Mouse (Mus musculus) thymus, postnatal 0 days (tissue): ENCODE measurements around the gene Smok2a. TPM values are rescaled to one million over a fixed set of nuclear protein-coding genes. Genes with fewer than 3 reads are reported as not detected.
"Not testable (repeated sequence)": the region's sequence is repeated elsewhere in the genome, so short reads cannot be mapped to it uniquely, and the experiment has no call there.

Experiments used
- DNase-seq: peaks from one replicate; pipeline ENCODE4 v3.0.0-alpha.2; 2015; ENCODE audit warnings: low spot score
- polyA plus RNA-seq: library from polyadenylated mRNA; unstranded; fragments of >200 nt; fragmentation: Nextera tagmentation; extraction: Ambion mirVana; gene quantifications from 2 replicates; pipeline ENCODE4 v1.2.1, GENCODE M21; 2015

The Smok2a gene
- polyA plus RNA-seq, 1 experiment from 2014 or later: not detected

GRCm38 (mm10) chr17:13214169-13214568 is 6.8 kb upstream of the Smok2a start:
- no peak for DNase-seq

- DNase-seq: no peak
Measured at GRCm38 (mm10) chr17:13215595-13215994, 5.4 kb upstream of the Smok2a start.

GRCm38 (mm10) chr17:13221921-13222320 is 933 bp downstream of the Smok2a start:
- DNase-seq: not testable (repeated sequence)

- not testable (repeated sequence) for DNase-seq
Measured at GRCm38 (mm10) chr17:13229957-13230356, 9.0 kb downstream of the Smok2a start, which contains the start of gene Smok2b. Gene Smok2b (plus strand): TSS chr17:13230257.

- not testable (repeated sequence) for DNase-seq
Measured at GRCm38 (mm10) chr17:13239461-13239860, 18.5 kb downstream of the Smok2a start.

GRCm38 (mm10) chr17:13240807-13241727 is 20.1 kb downstream of the Smok2a start:
- not testable (repeated sequence) for DNase-seq

GRCm38 (mm10) chr17:13254786-13255185 is 33.8 kb downstream of the Smok2a start:
- DNase-seq: not testable (repeated sequence)

Other genes starting within 250 kb of the Smok2a start
- gene Wtap, start 227.0 kb upstream of the Smok2a start, polyA plus RNA-seq: 185 and 210 TPM in 2 replicates
- gene Sod2, start 214.3 kb upstream of the Smok2a start, polyA plus RNA-seq: 133 and 143 TPM in 2 replicates
- gene Gpr31b, start 168.9 kb upstream of the Smok2a start, polyA plus RNA-seq: 0.16 TPM in 1 of 2 replicates, not detected in the other
- gene Tcp10b, start 160.1 kb upstream of the Smok2a start, polyA plus RNA-seq: 0.21 TPM in 1 of 2 replicates, not detected in the other
- 0.40 and 0.49 TPM in 2 replicates for gene Unc93a, start 89.4 kb upstream of the Smok2a start, polyA plus RNA-seq
- gene Smok2b, start 9.1 kb downstream of the Smok2a start, polyA plus RNA-seq: not detected in 2 replicates
- gene Tcp10c, start 133.4 kb downstream of the Smok2a start, polyA plus RNA-seq: not detected in 2 replicates